In genomic region chr17:27042840-27043239, GRCm38 (mm10) we compare ENCODE assay signal across 12 mouse cellular contexts. TPM values are rescaled to one million over a fixed set of nuclear protein-coding genes. Genes with fewer than 3 reads are reported as not detected.
DNase-seq lines count a peak whose midpoint lies in the region; ATAC-seq lines count a peak whose summit lies in the region.
"Had no signal": no experiment of that assay in that cellular context is flagged by ENCODE, and none has a peak within 500 bp of the region (broad histone marks: within the 10 kb centered on the region; RNA-seq: fewer than 3 reads in every experiment).

No protein-coding gene starts in this region.

- peak; percentile 50 for ATAC-seq in common myeloid progenitor, adult 5-6 weeks (replicated peaks; ENCODE audit: low read depth, poor library complexity, severe bottlenecking)
- ATAC-seq in forebrain, embryonic 16.5 days, result no peak
- ATAC-seq: midbrain, embryonic 15.5 days had no signal

- intact Hi-C loops in gastrocnemius, postnatal 36 days (cut with DNase I), result no loop called here

- H3K27ac ChIP-seq in heart, embryonic 10.5 days, result peak overlapping the region; percentile 52
- H3K27ac ChIP-seq in limb, embryonic 10.5 days, result peak overlapping the region; percentile 90
- H3K27ac ChIP-seq in forebrain, embryonic 16.5 days (ENCODE audit: low read length), result no peak overlapping the region
- H3K27ac ChIP-seq: midbrain, embryonic 15.5 days had no signal

- H3K9ac ChIP-seq in forebrain, embryonic 16.5 days (replicated peaks; ENCODE audit: low read depth, low read length), result no peak overlapping the region
- H3K9ac ChIP-seq: midbrain, embryonic 15.5 days had no signal

- no peak overlapping the region; the same call in 1 of the 2 replicates for H3K4me3 ChIP-seq in heart, embryonic 10.5 days
- no peak overlapping the region for H3K4me3 ChIP-seq in limb, embryonic 10.5 days
- H3K4me3 ChIP-seq in forebrain, embryonic 16.5 days (replicated peaks; ENCODE audit: low read length), result no peak overlapping the region
- H3K4me3 ChIP-seq: midbrain, embryonic 15.5 days had no signal

- H3K4me2 ChIP-seq in forebrain, embryonic 16.5 days (ENCODE audit: low read length), result no peak overlapping the region
- H3K4me2 ChIP-seq: midbrain, embryonic 15.5 days had no signal

- no peaks in the 10 kb centered on the region; the same call in 1 of the 2 replicates for H3K27me3 ChIP-seq in heart, embryonic 10.5 days (ENCODE audit: insufficient read depth, poor library complexity, severe bottlenecking)
- no peaks in the 10 kb centered on the region for H3K27me3 ChIP-seq in limb, embryonic 10.5 days (ENCODE audit: low read depth, poor library complexity, severe bottlenecking)
- no peaks in the 10 kb centered on the region for H3K27me3 ChIP-seq in forebrain, embryonic 16.5 days (replicated peaks; ENCODE audit: control insufficient read depth, insufficient read depth, low read length)
- H3K27me3 ChIP-seq: midbrain, embryonic 15.5 days had no signal

- WGBS in heart, embryonic 10.5 days, result 69% methylated on average over 6 of the region's 6 CpGs
- WGBS in limb, embryonic 10.5 days, result 57% methylated on average over 6 of the region's 6 CpGs
- 84% methylated on average over 6 of the region's 6 CpGs for WGBS in forebrain, embryonic 16.5 days

- peaks cover 53% of the 10 kb centered on the region for H3K4me1 ChIP-seq in heart, embryonic 10.5 days
- H3K4me1 ChIP-seq in limb, embryonic 10.5 days, result peaks cover 53% of the 10 kb centered on the region
- H3K4me1 ChIP-seq in forebrain, embryonic 16.5 days (replicated peaks; ENCODE audit: control insufficient read depth, insufficient read depth, low read length), result peaks cover 10% of the 10 kb centered on the region

- H3K36me3 ChIP-seq in heart, embryonic 10.5 days, result no peaks in the 10 kb centered on the region
- no peaks in the 10 kb centered on the region for H3K36me3 ChIP-seq in limb, embryonic 10.5 days
- H3K36me3 ChIP-seq in forebrain, embryonic 16.5 days (ENCODE audit: control insufficient read depth, insufficient read depth), result no peaks in the 10 kb centered on the region
- H3K36me3 ChIP-seq: midbrain, embryonic 15.5 days had no signal

- no peak for DNase-seq in heart, embryonic 10.5 days (ENCODE audit: low spot score)
- no peak for DNase-seq in heart, postnatal 4 days
- DNase-seq in 3134 (ENCODE audit: extremely low read depth, insufficient read length, low spot score) (peak; percentile 60), adipocyte (ENCODE audit: low spot score) (no peak)
- no peak for DNase-seq in limb, embryonic 10.5 days (ENCODE audit: low spot score)
- no peak for DNase-seq in gastrocnemius, postnatal 36 days
- DNase-seq: adrenal gland, postnatal 10 days; embryo, embryonic 11 days; right cerebral cortex, postnatal 25 days had no signal

- H3K9me3 ChIP-seq in heart, embryonic 10.5 days, result no peaks in the 10 kb centered on the region
- H3K9me3 ChIP-seq in limb, embryonic 10.5 days (replicated peaks), result no peaks in the 10 kb centered on the region
- 0 out of 2 replicates have a peak, but pooled peaks cover 2% of the 10 kb centered on the region for H3K9me3 ChIP-seq in forebrain, embryonic 16.5 days (ENCODE audit: control insufficient read depth, low read length)
- H3K9me3 ChIP-seq: midbrain, embryonic 15.5 days had no signal

RNA-seq across cellular contexts. Expression of gene Bak1, which starts 14.0 kb away (rescaled TPM):
- 4.0 and 6.8 TPM in 2 replicates for polyA plus RNA-seq in heart, embryonic 10.5 days (2016; fragmentation: Nextera tagmentation; extraction: Ambion mirVana)
- total RNA-seq in heart, postnatal 4 days (2021), result 10 to 100 TPM; 46.8 to 52.4 TPM
- 43.9 and 53.3 TPM in 2 replicates for total RNA-seq in common myeloid progenitor, adult 5-6 weeks (2017)
- 3.7 and 4.6 TPM in 2 replicates for polyA plus RNA-seq in limb, embryonic 10.5 days (2016; fragmentation: Nextera tagmentation; extraction: Ambion mirVana)
- total RNA-seq in gastrocnemius, postnatal 36 days (2021), result 10 to 100 TPM; 20.9 to 21.4 TPM
- 2.2 and 2.7 TPM in 2 replicates for polyA plus RNA-seq in forebrain, embryonic 16.5 days (2015; fragmentation: Nextera tagmentation; extraction: Ambion mirVana)

RNA-seq across cellular contexts. Expression of gene Itpr3, which starts 14.3 kb away (rescaled TPM):
- 2.9 TPM in 2 replicates for polyA plus RNA-seq in heart, embryonic 10.5 days (2016; fragmentation: Nextera tagmentation; extraction: Ambion mirVana)
- 1 to 10 TPM; 7.5 to 8.2 TPM for total RNA-seq in heart, postnatal 4 days (2021)
- total RNA-seq in common myeloid progenitor, adult 5-6 weeks (2017), result 6.9 and 13.2 TPM in 2 replicates
- polyA plus RNA-seq in limb, embryonic 10.5 days (2016; fragmentation: Nextera tagmentation; extraction: Ambion mirVana), result 4.3 and 4.8 TPM in 2 replicates
- 1 to 10 TPM; 1.8 to 2.2 TPM for total RNA-seq in gastrocnemius, postnatal 36 days (2021)
- 0.63 and 0.73 TPM in 2 replicates for polyA plus RNA-seq in forebrain, embryonic 16.5 days (2015; fragmentation: Nextera tagmentation; extraction: Ambion mirVana)
